Mouse (Mus musculus) CH12.LX (cell line): ENCODE data around the gene Rhox7b. TPM values are rescaled to one million over a fixed set of nuclear protein-coding genes. Genes with fewer than 3 reads are reported as not detected.
A peak's percentile ranks its signal among the peaks of the same experiment; 100 is the strongest.
"Not testable (repeated sequence)": the region's sequence is repeated elsewhere in the genome, so short reads cannot be mapped to it uniquely, and the experiment has no call there.

Experiments
- DNase-seq: peaks from one replicate; pipeline ENCODE4 v3.0.0-alpha.2; 2013; ENCODE audit errors: extremely low read depth
- H3K27ac ChIP-seq: 2 replicates; pipeline ENCODE4 v1.5.1; 2012; ENCODE audit warnings: low read depth, mild to moderate bottlenecking, control low read depth, moderate library complexity; ENCODE audit not compliant: insufficient read depth
- H3K27me3 ChIP-seq: replicated peaks from 2 replicates; pipeline ENCODE3; 2012; ENCODE audit warnings: inconsistent platforms
- H3K36me3 ChIP-seq, 2 experiments: replicated peaks in 1 of 2; 2 replicates each; pipeline versions ENCODE3 to v1.6.1; 2012; ENCODE audit warnings: inconsistent platforms in 1 of 2, low read length in 1 of 2, mild to moderate bottlenecking in 1 of 2, mixed read lengths in 1 of 2, moderate library complexity in 1 of 2; ENCODE audit not compliant: control insufficient read depth in 1 of 2, insufficient read depth in 1 of 2
- H3K4me1 ChIP-seq, 2 experiments: 2 replicates each; pipeline ENCODE4 v1.6.1; 2012; ENCODE audit warnings: inconsistent platforms in 1 of 2, moderate library complexity in 1 of 2; ENCODE audit not compliant: insufficient read depth in 2 of 2, control insufficient read depth in 1 of 2
- H3K4me2 ChIP-seq: 2 replicates; pipeline ENCODE4 v1.6.1; 2012; ENCODE audit warnings: low read depth, mild to moderate bottlenecking, control low read depth; ENCODE audit not compliant: poor library complexity, insufficient read depth, severe bottlenecking
- H3K4me3 ChIP-seq, 3 experiments: fragments of 150-350 bp in 1 of 3; sonication (generic) in 1 of 3; replicated peaks in 1 of 3; 2 replicates each; pipeline versions ENCODE3 to v1.5.1; 2011 to 2012; ENCODE audit warnings: low read depth in 2 of 3, low read length in 2 of 3, mild to moderate bottlenecking in 2 of 3, moderate library complexity in 2 of 3, control low read depth in 1 of 3, improper control_type of control experiment in 1 of 3, inconsistent platforms in 1 of 3, mixed read lengths in 1 of 3; ENCODE audit not compliant: poor library complexity in 1 of 3
- H3K79me2 ChIP-seq: replicated peaks from 2 replicates; pipeline ENCODE4 v1.6.1; 2012; ENCODE audit warnings: mild to moderate bottlenecking, moderate library complexity; ENCODE audit not compliant: control insufficient read depth, poor library complexity, insufficient read depth, severe bottlenecking; ENCODE audit errors: extremely low read depth
- H3K9ac ChIP-seq: 2 replicates; pipeline ENCODE4 v1.6.1; 2012; ENCODE audit warnings: low read depth, mild to moderate bottlenecking, control low read depth, moderate library complexity; ENCODE audit not compliant: insufficient read depth
- H3K9me3 ChIP-seq: replicated peaks from 2 replicates; pipeline ENCODE3; 2012; ENCODE audit warnings: low read length, inconsistent platforms, mixed read lengths
- CTCF ChIP-seq, 2 experiments: IDR thresholded peaks in 1 of 2; conservative IDR thresholded peaks in 1 of 2; 2 replicates each; pipeline ENCODE4 v1.5.1; 2011 to 2012; ENCODE audit warnings: low read depth in 2 of 2, low read length in 2 of 2, improper control_type of control experiment in 1 of 2, inconsistent platforms in 1 of 2, mild to moderate bottlenecking in 1 of 2, moderate library complexity in 1 of 2
- JUN ChIP-seq: IDR thresholded peaks from 2 replicates; pipeline ENCODE4 v1.6.1; 2011; ENCODE audit warnings: low read depth, mild to moderate bottlenecking, low read length, improper control_type of control experiment, moderate library complexity; ENCODE audit not compliant: insufficient read depth
- MAFK ChIP-seq: IDR thresholded peaks from 2 replicates; pipeline ENCODE4 v1.6.1; 2011; ENCODE audit warnings: low read length, improper control_type of control experiment; ENCODE audit not compliant: insufficient replicate concordance
- MAZ ChIP-seq: IDR thresholded peaks from 2 replicates; pipeline ENCODE4 v1.6.1; 2012; ENCODE audit warnings: low read depth, mild to moderate bottlenecking, inconsistent platforms, low read length, improper control_type of control experiment, moderate library complexity
- PAX5 ChIP-seq: IDR thresholded peaks from 2 replicates; pipeline ENCODE4 v1.6.1; 2012; ENCODE audit warnings: low read length, inconsistent platforms, mixed read lengths
- RAD21 ChIP-seq: IDR thresholded peaks from 2 replicates; pipeline ENCODE4 v1.6.1; 2011; ENCODE audit warnings: low read depth, mild to moderate bottlenecking, low read length, improper control_type of control experiment, moderate library complexity
- SIN3A ChIP-seq: IDR thresholded peaks from 2 replicates; pipeline ENCODE4 v1.6.1; 2012; ENCODE audit warnings: low read length, improper control_type of control experiment, inconsistent platforms
- SMC3 ChIP-seq: IDR thresholded peaks from 2 replicates; pipeline ENCODE4 v1.6.1; 2011; ENCODE audit warnings: low read depth, low read length, improper control_type of control experiment
- ZKSCAN1 ChIP-seq: IDR thresholded peaks from 2 replicates; pipeline ENCODE4 v1.6.1; 2012; ENCODE audit warnings: low read depth, inconsistent platforms, low read length, improper control_type of control experiment, borderline replicate concordance
- dilution Hi-C: fragments of 300-500 bp; cut with MboI; formaldehyde crosslinking; loops from 2 replicates; pipeline ENCODE4 v1.14.3; 2020; ENCODE audit warnings: low sequenced_read_pairs; ENCODE audit not compliant: extremely low pct_unique_long_range_greater_than_20kb, extremely low pct_ligation_motif_present
- in situ Hi-C: fragments of 300-500 bp; cut with MboI; formaldehyde crosslinking; loops from 3 replicates; pipeline ENCODE4 v1.14.3; 2019; ENCODE audit warnings: low sequenced_read_pairs, low pct_ligation_motif_present, low pct_unique_long_range_greater_than_20kb, mixed read lengths
- polyA plus RNA-seq: library from polyadenylated mRNA; unstranded; fragments of >175 nt; gene quantifications from 2 replicates; pipeline ENCODE4 v1.2.1, GENCODE M21; 2012; ENCODE audit warnings: low read depth; ENCODE audit not compliant: insufficient read length
- total RNA-seq, 2 experiments: library from RNA; depleted of rRNA; stranded (reverse); fragments of 300-350 nt in 1 of 2; fragments of >200 nt in 1 of 2; gene quantifications; 2 replicates each; pipeline ENCODE4 v1.2.3; 2012 to 2014

Gene Rhox7b
- not detected in 2 replicates for total RNA-seq (2012; rRNA removed)
- not detected in 2 replicates for total RNA-seq (2014; rRNA removed)
- polyA plus RNA-seq = not detected in 2 replicates

- DNase-seq, H3K79me2 ChIP-seq, H3K9me3 ChIP-seq, H3K9ac ChIP-seq, H3K4me2 ChIP-seq, H3K4me3 ChIP-seq, H3K36me3 ChIP-seq, in situ Hi-C loops, H3K4me1 ChIP-seq, dilution Hi-C loops, H3K27ac ChIP-seq, H3K27me3 ChIP-seq: not testable (repeated sequence)
These were observed at the start of gene Rhox7b for GRCm38 (mm10) chrX:37897132-37897531. Gene Rhox7b, minus strand, starts transcription at chrX:37897232.

- no peaks in the 10 kb centered on the region for H3K9me3 ChIP-seq
- no peaks in the 10 kb centered on the region for H3K79me2 ChIP-seq
- in situ Hi-C loops = no loop called here
- dilution Hi-C loops = no loop called here
- H3K4me3 ChIP-seq = no peak overlapping the region
- H3K27me3 ChIP-seq = no peaks in the 10 kb centered on the region
- H3K36me3 ChIP-seq = no peaks in the 10 kb centered on the region
- no peak overlapping the region for H3K27ac ChIP-seq
- H3K4me2 ChIP-seq = no peak overlapping the region
- H3K4me1 ChIP-seq = no peaks in the 10 kb centered on the region
- H3K9ac ChIP-seq = no peak overlapping the region
- peak in 1 of 2 experiments; percentile 44; a peak in 2 of 4 replicates for TF ChIP-seq CTCF (conservative IDR thresholded peaks at IDR 0.05 in 1 of 2, IDR thresholded peaks at IDR 0.05 in 1 of 2; ENCODE audit: low read depth in 2 of 2, low read length in 2 of 2)
- TF ChIP-seq PAX5 = no peak
- peak; percentile 17 for TF ChIP-seq RAD21
- DNase-seq = peak; percentile 2
These were observed 19.3 kb upstream of the Rhox7b start for GRCm38 (mm10) chrX:37916311-37916710.

- H3K9me3 ChIP-seq = no peaks in the 10 kb centered on the region
- no peak for TF ChIP-seq JUN
- no peak for TF ChIP-seq SIN3A
- peak; percentile 5 for TF ChIP-seq RAD21
- TF ChIP-seq MAZ = no peak
- TF ChIP-seq ZKSCAN1 = no peak
- peak; percentile 22; the same call in 1 of the 2 replicates for TF ChIP-seq SMC3
- no peak for TF ChIP-seq MAFK
- TF ChIP-seq CTCF (conservative IDR thresholded peaks at IDR 0.05 in 1 of 2, IDR thresholded peaks at IDR 0.05 in 1 of 2; ENCODE audit: low read depth in 2 of 2, low read length in 2 of 2) = peak; percentile 8 to 64; a peak in 2 of 4 replicates
- H3K9ac ChIP-seq = no peak overlapping the region
- dilution Hi-C loops (no loop called here), in situ Hi-C loops (loop anchor here (10.0 kb wide), 1 partner anchor 76 kb away; no protein-coding TSS in a partner anchor)
- no peaks in the 10 kb centered on the region for H3K79me2 ChIP-seq
- no peaks in the 10 kb centered on the region for H3K4me1 ChIP-seq
- H3K36me3 ChIP-seq = no peaks in the 10 kb centered on the region
- peak; percentile 12 for DNase-seq
- no peaks in the 10 kb centered on the region for H3K27me3 ChIP-seq
- H3K27ac ChIP-seq = no peak overlapping the region
- H3K4me3 ChIP-seq = no peak overlapping the region
- H3K4me2 ChIP-seq = no peak overlapping the region
These were observed 11.5 kb upstream of the Rhox7b start for GRCm38 (mm10) chrX:37908581-37908980.
